Mouse (Mus musculus) cerebellum, adult 2 months (tissue): ENCODE measurements around the gene Cbr2.

Experiments used
- CTCF ChIP-seq: fragments of 200-500 bp; IDR thresholded peaks from 2 replicates; pipeline ENCODE4 v1.5.1; 2011; ENCODE audit warnings: low read depth, mild to moderate bottlenecking, control low read depth, low read length, moderate library complexity, borderline replicate concordance; ENCODE audit not compliant: insufficient read depth
- POLR2A ChIP-seq: fragments of 200-500 bp; IDR thresholded peaks from 2 replicates; pipeline ENCODE4 v1.6.1; 2011; ENCODE audit warnings: low read length, control low read depth, borderline replicate concordance; ENCODE audit not compliant: insufficient read depth

GRCm38 (mm10) chr11:120744121-120744701, 12.3 kb upstream of the Cbr2 start:
- TF ChIP-seq CTCF (no peak), POLR2A (no peak)
